Mouse (Mus musculus) myocyte (in vitro differentiated cells): Measurements from ENCODE around the gene Nudt2.

Source experiments
- CEBPB ChIP-seq: IDR thresholded peaks from 2 replicates; pipeline ENCODE4 v1.6.1; 2011; ENCODE audit warnings: mild to moderate bottlenecking, moderate library complexity; ENCODE audit not compliant: poor library complexity, insufficient read depth, severe bottlenecking
- E2F4 ChIP-seq: IDR thresholded peaks from one replicate; pipeline ENCODE4 v1.6.1; 2011; ENCODE audit warnings: mild to moderate bottlenecking, control low read depth, moderate library complexity; ENCODE audit not compliant: insufficient read depth
- MAX ChIP-seq: IDR thresholded peaks from one replicate; pipeline ENCODE4 v1.6.1; 2011; ENCODE audit warnings: low read depth, mild to moderate bottlenecking, control low read depth
- MYOG ChIP-seq, 3 experiments: IDR thresholded peaks; one replicate each; pipeline ENCODE4 v1.6.1; 2011; ENCODE audit warnings: control low read depth in 2 of 3, low read depth in 2 of 3, mild to moderate bottlenecking in 2 of 3; ENCODE audit not compliant: insufficient read length in 2 of 3, control insufficient read depth in 1 of 3, insufficient read depth in 1 of 3
- POLR2A ChIP-seq: IDR thresholded peaks from one replicate; pipeline ENCODE4 v1.6.1; 2011; ENCODE audit warnings: low read depth, mild to moderate bottlenecking, control low read depth, moderate library complexity; ENCODE audit not compliant: insufficient read length
- POLR2AphosphoS2 ChIP-seq: IDR thresholded peaks from one replicate; pipeline ENCODE4 v1.6.1; 2011; ENCODE audit warnings: low read depth, control low read depth; ENCODE audit not compliant: insufficient read length
- SRF ChIP-seq: IDR thresholded peaks from one replicate; pipeline ENCODE4 v1.6.1; 2011; ENCODE audit warnings: low read depth; ENCODE audit not compliant: control insufficient read depth, insufficient read length
- TCF12 ChIP-seq: IDR thresholded peaks from one replicate; pipeline ENCODE4 v1.6.1; 2011; ENCODE audit warnings: mild to moderate bottlenecking, control low read depth; ENCODE audit not compliant: poor library complexity, insufficient read depth, severe bottlenecking
- TCF3 ChIP-seq: IDR thresholded peaks from one replicate; pipeline ENCODE4 v1.6.1; 2011; ENCODE audit warnings: low read depth, control low read depth; ENCODE audit not compliant: insufficient read length
- USF1 ChIP-seq: IDR thresholded peaks from one replicate; pipeline ENCODE4 v1.6.1; 2011; ENCODE audit warnings: low read depth, mild to moderate bottlenecking, control low read depth, moderate library complexity

GRCm38 (mm10) chr4:41517233-41517632, 52.3 kb downstream of the Nudt2 start, which contains the start of gene 1110017D15Rik:
- TF ChIP-seq POLR2A (no peak), TCF12 (no peak), SRF (no peak), POLR2AphosphoS2 (no peak), E2F4 (no peak), MYOG (IDR thresholded peaks at IDR 0.05; ENCODE audit: control insufficient read depth in 1 of 3, insufficient read depth in 1 of 3, insufficient read length in 2 of 3, low read depth in 2 of 3) (no peak), TCF3 (no peak), MAX (no peak), CEBPB (no peak), USF1 (no peak)
